In the genomic region with DNA sequence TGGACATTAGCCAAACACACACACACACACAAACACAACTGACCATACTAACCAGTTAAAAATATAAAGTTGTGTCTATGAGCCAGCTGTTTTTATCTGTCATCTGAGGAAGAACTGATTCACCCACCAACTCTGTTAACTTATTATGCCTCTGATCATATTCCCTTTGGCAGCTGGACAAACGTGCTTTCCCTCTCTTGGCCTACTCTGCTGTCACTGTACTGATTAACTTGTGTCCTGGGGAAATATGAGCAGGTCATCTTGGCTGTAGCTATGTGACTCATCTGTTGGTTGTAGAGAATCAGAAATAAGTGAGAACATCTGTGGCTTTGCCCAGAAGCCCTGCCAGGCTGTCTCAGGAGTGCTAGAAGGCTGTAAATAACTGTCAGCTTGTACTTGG, we compare ENCODE assay signal across 10 mouse cellular contexts.
DNase-seq lines count a peak whose midpoint lies in the region; ATAC-seq and TF ChIP-seq lines count a peak whose summit lies in the region.
"Had no signal": no experiment of that assay in that cellular context is flagged by ENCODE, and none has a peak within 500 bp of the region (broad histone marks: within the 10 kb centered on the region; RNA-seq: fewer than 3 reads in every experiment).

No protein-coding gene starts in this region.

- no peaks in the 10 kb centered on the region for H3K27me3 ChIP-seq in liver, postnatal 0 days (ENCODE audit: insufficient read depth, low read length)
- H3K27me3 ChIP-seq in liver, embryonic 11.5 days (replicated peaks; ENCODE audit: control insufficient read depth, insufficient read depth, low read length), result no peaks in the 10 kb centered on the region
- H3K27me3 ChIP-seq: limb, embryonic 12.5 days had no signal

- H3K36me3 ChIP-seq in liver, postnatal 0 days (replicated peaks; ENCODE audit: insufficient read depth, low read length), result no peaks in the 10 kb centered on the region
- H3K36me3 ChIP-seq in liver, embryonic 11.5 days (ENCODE audit: control insufficient read depth, insufficient read depth, low read length), result no peaks in the 10 kb centered on the region
- H3K36me3 ChIP-seq: limb, embryonic 12.5 days had no signal

- H3K4me2 ChIP-seq in liver, postnatal 0 days (ENCODE audit: low read depth, low read length), result no peak overlapping the region
- no peak overlapping the region for H3K4me2 ChIP-seq in liver, embryonic 11.5 days
- H3K4me2 ChIP-seq: limb, embryonic 12.5 days had no signal

- peak; percentile 67 for ATAC-seq in liver, postnatal 0 days
- no peak for ATAC-seq in liver, embryonic 11.5 days (replicated peaks; ENCODE audit: low FRiP score)

- H3K27ac ChIP-seq in liver, postnatal 0 days (ENCODE audit: low read depth), result no peak overlapping the region
- no peak overlapping the region for H3K27ac ChIP-seq in liver, embryonic 11.5 days (ENCODE audit: low read depth, low read length)
- H3K27ac ChIP-seq: limb, embryonic 12.5 days had no signal

- 38% methylated on average over 1 of the region's 1 CpGs for WGBS in liver, postnatal 0 days (ENCODE audit: insufficient replicate concordance)
- WGBS in liver, embryonic 11.5 days, result 55% methylated on average over 1 of the region's 1 CpGs

- H3K4me1 ChIP-seq in liver, postnatal 0 days (ENCODE audit: insufficient read depth), result no peaks in the 10 kb centered on the region
- no peaks in the 10 kb centered on the region for H3K4me1 ChIP-seq in liver, embryonic 11.5 days (replicated peaks; ENCODE audit: control insufficient read depth, insufficient read depth, low read length)
- H3K4me1 ChIP-seq: limb, embryonic 12.5 days had no signal

- peak; percentile 12 for DNase-seq in liver, postnatal 0 days
- no peak for DNase-seq in liver, embryonic 11.5 days (ENCODE audit: low spot score)
- peak; percentile 56 for DNase-seq in adrenal gland, postnatal 14 days
- DNase-seq in gastrocnemius, postnatal 36 days, result peak; percentile 21 to 34
- DNase-seq in lung, postnatal 36 days, result peak; percentile 9
- no peak for DNase-seq in B cell, adult 2 months
- no peak for DNase-seq in frontal cortex, postnatal 25 days (ENCODE audit: low spot score in 2 of 2)
- DNase-seq in left cerebral cortex, postnatal 36 days (ENCODE audit: low spot score in 2 of 2), result no peak
- DNase-seq: cerebellum, postnatal 25 days had no signal

- H3K4me3 ChIP-seq in liver, postnatal 0 days (ENCODE audit: low read depth, low read length), result no peak overlapping the region
- no peak overlapping the region for H3K4me3 ChIP-seq in liver, embryonic 11.5 days (ENCODE audit: low read depth, low read length)
- H3K4me3 ChIP-seq: limb, embryonic 12.5 days had no signal

- intact Hi-C loops in gastrocnemius, postnatal 36 days (cut with DNase I), result loop anchor here (10.0 kb wide), 1 partner anchor 176 kb away; no protein-coding TSS in a partner anchor
- intact Hi-C loops in left cerebral cortex, postnatal 36 days (cut with DNase I), result no loop called here

- TF ChIP-seq EP300 in liver, postnatal 0 days (IDR thresholded peaks at IDR 0.05; ENCODE audit: low read depth), result no peak

- TF ChIP-seq CTCF in liver, postnatal 0 days (IDR thresholded peaks at IDR 0.05; ENCODE audit: low read depth), result no peak

- no peaks in the 10 kb centered on the region for H3K9me3 ChIP-seq in liver, postnatal 0 days (ENCODE audit: low read length)
- H3K9me3 ChIP-seq in liver, embryonic 11.5 days (ENCODE audit: control insufficient read depth, low read length), result no peaks in the 10 kb centered on the region
- H3K9me3 ChIP-seq: limb, embryonic 12.5 days had no signal

- no peak overlapping the region for H3K9ac ChIP-seq in liver, postnatal 0 days (replicated peaks)
- no peak overlapping the region for H3K9ac ChIP-seq in liver, embryonic 11.5 days (ENCODE audit: low read depth, low read length)
- H3K9ac ChIP-seq: limb, embryonic 12.5 days had no signal

Comparison
In these comparisons a context has a peak if more than half of its experiments do, and no peak if none do; other contexts are left out.
1. DNase-seq: peak in liver, postnatal 0 days (single experiment), adrenal gland, postnatal 14 days (single experiment), gastrocnemius, postnatal 36 days (2 of 2) and lung, postnatal 36 days (single experiment); none in liver, embryonic 11.5 days (single experiment), B cell, adult 2 months (0 of 2), frontal cortex, postnatal 25 days (0 of 2) and left cerebral cortex, postnatal 36 days (0 of 2).